Mouse (Mus musculus): ENCODE data around the gene Vps35.

Vps35 gene

DNA sequence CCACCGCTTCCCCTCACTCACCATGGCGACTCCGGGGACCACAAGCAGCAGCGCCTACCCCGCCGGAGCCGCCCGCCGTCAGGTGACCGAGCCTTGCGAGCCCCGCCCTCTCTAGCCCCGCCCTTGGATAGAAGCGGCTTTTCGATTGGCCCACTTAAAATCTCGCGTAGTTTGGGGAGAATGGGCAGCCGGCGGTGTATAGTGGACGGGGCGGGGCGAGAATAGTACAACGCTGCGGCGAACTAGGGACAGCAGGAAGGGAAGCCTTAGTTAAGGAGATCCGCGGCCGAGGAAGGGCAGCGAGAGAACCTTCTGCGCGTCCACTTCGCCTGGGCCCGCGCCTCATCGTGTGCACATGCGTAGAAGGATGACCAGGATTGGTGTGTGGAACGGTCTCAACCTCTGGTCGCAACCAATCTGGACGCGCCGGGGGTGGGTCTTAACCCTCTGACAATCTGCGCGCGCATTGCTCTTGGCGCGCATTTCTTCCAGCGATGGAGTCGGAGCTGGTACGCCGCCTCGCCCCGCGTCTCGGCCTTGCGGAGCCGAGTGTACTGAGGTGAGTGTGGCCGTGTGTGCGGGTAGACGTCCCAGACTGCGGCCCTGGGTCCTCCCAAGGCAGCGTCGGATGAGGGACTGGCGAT, at the start of gene Vps35, which contains the start of gene Orc6:
Gene Vps35, minus strand, starts transcription at position 369 of the 644 bp plus-strand sequence.
Gene Orc6, plus strand, starts transcription at position 199 of the 644 bp plus-strand sequence.
- peak; percentile 94 for DNase-seq (ENCODE audit: low spot score)

DNA sequence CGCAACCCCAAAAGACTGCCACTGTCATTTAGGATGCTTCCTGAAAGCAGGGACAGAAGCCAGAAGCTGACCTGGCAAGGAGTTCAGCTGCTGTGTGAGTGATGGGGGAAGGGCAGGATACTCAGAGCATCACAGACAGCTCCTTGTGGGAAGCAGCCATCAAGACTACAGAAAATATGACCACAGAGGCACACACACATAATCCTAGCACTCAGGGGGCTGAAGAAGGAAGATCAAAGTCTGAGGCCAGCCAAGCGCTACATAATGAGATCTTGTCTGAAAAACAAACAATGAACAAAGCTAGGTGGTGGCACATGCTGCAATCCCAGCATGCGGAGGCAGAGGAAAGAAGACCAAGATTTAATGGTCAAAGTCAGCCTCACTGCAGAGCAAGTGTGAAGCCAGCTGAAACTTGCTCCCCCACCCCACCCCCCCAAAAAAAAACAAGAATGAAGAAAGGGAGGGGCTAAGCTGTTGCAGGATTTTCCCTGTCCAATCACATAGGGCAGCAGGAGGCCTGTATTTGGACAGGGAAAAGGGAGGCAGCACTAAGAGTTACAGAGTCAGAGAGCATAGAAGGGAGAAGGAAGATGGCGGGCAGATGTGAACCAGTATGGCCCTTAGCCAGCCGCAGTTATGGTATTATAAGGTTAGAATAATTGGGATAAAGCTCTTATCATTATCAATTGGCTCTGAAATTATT, 40.4 kb upstream of the Vps35 start:
- DNase-seq (ENCODE audit: low spot score): no peak

DNA sequence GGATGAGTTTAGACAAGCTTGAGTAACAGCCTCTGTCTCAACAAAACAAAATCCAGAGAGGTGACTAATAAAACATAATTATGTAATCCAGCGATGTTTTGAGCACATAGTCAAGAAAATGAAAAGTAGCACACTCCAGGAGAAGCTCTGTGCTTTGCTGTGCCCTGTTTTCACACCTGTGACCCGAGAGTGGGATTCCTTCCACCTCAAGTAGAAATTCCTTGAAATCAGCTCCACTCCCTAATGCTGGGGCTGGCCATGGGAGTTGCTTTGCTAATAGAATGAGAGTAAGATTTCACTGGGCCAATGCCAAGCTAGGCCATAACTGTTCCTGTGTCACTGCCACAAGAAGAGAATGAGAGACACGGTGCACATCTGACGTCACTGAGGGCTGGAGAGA, 38.1 kb upstream of the Vps35 start:
- no peak for DNase-seq (ENCODE audit: low spot score)

DNA sequence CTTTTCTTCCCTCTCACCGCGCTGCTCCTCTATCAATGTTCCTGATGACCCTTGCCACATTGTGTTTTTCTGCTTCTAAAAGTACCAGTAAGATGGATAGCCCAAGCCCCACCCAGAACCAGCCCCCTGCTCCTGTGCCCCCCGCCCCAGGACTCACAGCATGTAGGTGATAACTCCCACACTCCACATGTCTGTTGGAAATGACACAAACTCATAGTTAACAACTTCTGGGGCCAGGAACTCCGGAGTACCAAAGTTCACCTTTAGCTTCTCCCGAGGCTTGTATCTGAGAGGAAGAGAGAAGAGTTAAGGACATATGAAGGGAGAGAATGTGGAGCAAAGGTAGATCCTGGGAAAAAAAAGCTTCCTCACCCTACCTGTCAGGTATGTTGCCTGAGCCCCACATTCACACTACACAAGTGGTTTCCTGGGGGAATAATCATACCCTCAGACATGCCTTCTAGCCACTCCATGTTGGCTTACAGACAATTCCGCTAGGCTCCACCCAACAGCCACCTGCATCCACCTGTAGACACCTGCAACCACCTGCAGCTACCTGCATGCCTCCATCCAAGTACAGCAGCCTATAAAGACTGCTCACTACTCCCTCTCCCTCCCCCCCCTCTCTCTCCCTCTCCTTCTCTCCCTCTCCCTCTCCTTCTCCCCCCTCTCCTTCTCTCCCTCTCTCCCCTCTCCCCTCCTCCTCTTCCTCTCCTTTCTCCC, 36.8 kb upstream of the Vps35 start:
- DNase-seq (ENCODE audit: low spot score): no peak

DNA sequence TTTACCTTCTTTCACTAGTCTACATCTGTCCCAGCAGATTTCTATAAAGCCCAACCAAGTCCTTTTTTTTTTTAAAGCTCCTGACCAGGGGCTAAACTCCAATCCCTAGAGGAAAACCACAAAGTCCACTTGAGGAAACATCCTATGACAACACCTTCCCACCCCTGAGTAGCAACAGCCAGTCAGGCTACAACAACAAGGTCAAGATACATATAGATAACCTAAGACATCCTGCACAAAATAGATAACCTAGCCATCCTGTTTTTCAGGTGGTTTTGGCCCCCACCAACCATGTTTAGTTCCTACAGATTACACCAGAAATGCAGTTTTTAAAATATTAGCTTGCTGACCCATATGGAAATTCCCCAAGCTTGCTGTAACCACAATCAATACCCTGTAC, 35.5 kb upstream of the Vps35 start:
- DNase-seq (ENCODE audit: low spot score): no peak

DNA sequence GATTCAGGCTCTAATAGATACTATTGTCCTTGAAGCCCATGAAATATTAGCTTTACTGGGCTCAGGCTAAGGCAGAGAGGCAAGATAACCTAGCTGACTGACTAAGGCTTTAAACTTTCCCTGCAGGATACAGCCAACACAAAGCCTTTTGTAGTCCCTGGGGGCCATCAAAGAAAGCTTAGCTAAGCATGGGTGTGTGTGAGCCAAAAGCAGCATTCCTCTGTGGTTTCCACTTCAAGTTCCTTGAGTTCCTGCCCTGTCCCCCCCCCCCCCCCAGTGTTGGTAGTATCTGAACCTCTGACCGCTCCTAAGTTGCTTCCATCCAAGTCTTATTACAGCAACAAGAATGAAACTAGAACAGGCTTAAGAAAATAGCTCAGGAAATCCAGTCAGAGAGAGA, 29.9 kb upstream of the Vps35 start:
- DNase-seq (ENCODE audit: low spot score): no peak

DNA sequence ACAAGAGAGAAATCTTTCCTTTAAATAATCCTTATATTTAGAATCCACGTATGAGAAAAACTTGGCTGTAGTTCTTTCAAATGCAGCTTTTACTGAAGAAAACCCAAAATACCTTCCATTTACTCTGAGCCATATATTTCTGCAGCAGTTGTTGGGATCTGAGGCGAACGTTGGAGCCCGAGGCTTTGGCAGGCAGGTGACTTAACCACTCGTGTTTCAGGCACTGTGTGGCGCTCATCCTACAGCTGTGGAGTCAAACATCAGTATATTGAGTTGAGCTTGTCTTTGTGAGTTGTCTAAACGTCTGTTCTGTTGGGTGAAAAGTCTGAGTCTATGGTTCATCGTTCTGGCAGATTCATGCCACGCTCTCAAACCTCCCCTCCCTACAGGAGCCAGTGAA, 27.4 kb upstream of the Vps35 start:
- DNase-seq (ENCODE audit: low spot score): no peak

DNA sequence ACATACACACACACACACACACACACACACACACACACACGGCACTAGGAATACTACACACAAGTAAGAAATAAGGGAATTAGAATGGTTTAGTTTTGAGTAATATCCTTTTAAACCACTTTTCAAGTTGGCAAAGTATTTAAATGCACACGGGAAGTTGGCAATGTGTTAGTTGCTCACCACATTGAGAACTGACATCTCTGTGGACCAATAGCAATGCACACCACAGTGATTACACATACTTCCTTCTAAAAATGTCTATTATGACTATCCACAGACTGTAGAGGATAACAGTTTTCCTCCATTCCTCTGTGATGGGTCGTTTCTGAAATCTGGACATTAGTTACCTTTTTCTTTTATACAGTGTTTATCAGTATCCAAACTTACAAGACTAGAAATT, 23.5 kb upstream of the Vps35 start:
- no peak for DNase-seq (ENCODE audit: low spot score)

DNA sequence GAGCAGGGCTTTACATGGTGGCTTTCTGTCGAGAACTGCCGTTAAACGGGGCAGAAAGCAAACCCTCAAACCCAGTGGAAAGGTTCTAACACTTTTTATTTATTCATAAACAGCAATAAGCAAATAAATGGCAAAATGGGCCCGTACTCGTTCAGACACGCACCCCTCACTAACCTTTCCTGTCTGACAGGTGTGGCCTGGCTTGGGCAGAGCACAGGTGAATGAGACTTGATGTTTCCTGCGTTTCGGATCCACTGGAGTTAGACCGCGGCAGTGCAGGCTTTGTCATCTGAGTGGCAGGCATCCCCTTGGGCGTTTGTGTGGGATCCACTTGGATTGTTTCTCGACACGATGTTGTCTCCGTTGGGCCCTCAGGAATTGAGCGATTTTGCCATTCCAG, 22.4 kb upstream of the Vps35 start:
- no peak for DNase-seq (ENCODE audit: low spot score)

DNA sequence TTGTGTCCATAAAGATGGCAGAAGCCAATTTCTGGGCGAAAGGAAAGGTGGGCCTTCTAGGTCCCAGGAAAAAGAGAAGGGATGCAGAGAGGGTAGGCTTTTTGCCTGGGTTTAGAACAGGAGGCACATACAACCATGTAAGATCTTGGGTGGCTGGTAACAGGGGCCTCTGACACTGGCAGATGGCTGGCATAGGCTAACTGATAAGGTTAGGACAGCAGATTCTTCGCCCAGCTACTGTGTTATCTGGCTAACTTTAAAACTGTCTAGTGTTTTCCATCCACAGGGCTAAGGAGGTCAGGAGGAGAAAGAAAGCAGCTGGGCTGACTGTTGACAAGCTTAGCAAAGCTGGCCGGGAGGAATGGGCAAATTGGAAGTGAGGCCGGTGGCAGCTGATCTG, 18.9 kb upstream of the Vps35 start:
- DNase-seq (ENCODE audit: low spot score): no peak

DNA sequence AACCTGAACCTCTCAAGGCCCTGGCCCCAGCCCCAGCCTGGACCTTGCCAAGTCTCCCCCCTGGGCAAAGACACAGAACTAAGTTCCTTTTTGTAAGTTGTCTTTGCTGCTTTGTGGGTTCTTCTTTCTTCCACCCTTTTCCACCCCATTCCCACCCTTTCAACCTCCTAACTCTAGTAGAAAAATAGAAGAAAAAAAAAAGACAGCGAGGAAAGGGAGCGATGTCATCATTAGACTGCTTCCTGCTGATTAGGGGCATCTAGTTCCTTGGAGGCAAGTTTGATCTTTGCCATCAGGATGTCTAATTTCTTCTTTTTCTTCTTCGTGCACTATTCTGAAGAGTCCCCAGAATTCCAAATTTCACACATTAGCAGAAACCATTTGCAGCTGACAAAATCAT, 13.4 kb upstream of the Vps35 start:
- DNase-seq (ENCODE audit: low spot score): no peak

DNA sequence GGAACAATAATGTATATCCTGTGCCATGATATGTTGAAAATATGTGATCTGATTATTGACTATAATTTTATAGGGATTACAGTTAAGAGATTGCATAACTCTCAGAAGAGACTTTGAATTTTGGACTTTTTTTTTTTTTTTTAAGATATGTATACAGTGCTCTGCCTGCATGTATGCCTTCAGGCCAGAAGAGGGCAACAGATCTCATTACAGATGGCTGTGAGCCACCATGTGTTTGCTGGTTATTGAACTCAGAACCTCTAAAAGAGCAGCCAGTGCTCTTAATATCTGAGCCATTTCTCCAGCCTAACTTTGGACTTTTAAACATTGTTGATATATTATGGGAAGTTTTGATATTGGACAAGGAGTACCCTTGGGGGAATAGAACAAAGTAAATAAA, 12.1 kb upstream of the Vps35 start:
- DNase-seq (ENCODE audit: low spot score): no peak

DNA sequence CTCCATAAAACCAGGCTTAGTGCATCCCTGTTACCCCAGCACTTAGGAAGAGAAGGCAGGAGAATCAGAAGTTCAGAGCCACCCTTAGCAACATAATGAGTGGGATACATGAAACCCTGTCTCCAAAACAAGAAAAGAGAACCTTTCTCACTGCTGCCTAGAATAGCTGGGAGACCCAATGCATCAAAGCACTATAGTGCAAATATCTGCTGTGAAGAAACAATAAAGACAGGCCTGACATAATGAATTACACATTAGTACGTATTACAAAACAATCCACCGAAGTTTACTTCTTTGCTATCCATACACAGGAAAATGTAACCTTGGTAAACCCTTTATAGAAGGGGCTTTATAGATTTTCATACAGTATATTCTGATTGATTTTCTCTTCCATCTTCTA, 9.0 kb upstream of the Vps35 start:
- DNase-seq (ENCODE audit: low spot score): no peak

DNA sequence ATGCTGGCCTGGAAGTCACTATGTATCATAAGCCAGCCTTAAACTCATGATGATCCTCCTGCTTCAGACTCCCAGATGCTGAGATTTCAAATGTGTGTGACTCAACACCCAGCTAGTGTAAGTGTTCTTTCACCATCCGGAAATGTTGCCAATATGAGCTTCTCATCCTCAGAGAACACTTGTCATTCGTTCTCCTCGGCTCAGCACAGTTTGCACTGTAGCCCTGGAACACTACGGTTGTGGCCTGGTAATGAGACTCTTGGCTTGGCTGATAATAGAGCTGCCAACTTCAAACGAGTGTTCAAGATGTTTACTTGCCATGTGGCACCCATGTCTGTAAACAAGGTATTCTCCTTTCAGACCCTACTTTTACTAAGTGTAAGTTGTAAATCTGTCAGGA, 3.9 kb upstream of the Vps35 start:
- DNase-seq (ENCODE audit: low spot score): no peak

DNA sequence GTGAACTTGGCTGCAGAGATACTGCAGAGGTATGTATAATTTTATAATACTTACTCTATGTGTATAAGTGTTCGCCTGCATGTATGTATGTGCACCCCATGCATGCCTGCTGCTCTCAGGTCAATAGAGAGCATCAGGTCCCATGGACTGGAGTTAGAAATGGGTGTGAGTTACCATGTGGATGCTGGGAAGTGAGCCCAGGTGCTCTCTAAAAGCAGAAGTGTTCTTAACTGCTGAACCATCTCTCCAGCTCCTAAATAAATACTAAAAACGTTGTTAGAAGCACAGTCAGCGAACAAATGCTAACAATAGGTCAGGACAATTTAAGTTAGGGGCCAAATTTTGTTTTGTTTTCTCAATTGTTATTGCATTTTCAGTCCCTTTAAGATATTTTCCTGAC, 3.3 kb upstream of the Vps35 start:
- no peak for DNase-seq (ENCODE audit: low spot score)

DNA sequence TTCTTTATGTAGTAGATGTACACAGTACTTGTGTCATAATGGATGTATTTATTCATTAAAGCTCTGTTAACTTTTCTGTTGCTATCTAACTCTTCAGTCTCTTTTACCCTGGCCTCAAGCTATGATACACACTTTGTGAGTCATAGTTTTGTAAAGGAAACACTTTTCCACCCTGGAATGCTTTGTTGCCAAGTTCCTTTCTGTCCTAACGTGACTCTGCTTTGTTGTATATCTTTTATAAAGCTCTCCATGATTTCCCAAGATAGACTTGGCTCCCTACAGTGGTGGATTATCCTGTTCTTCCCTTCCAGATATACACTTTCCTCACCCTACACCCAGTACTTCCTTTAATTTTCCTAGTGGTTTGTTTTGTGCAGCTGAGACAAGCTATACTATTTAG, 2.3 kb upstream of the Vps35 start:
- DNase-seq (ENCODE audit: low spot score): no peak

DNA sequence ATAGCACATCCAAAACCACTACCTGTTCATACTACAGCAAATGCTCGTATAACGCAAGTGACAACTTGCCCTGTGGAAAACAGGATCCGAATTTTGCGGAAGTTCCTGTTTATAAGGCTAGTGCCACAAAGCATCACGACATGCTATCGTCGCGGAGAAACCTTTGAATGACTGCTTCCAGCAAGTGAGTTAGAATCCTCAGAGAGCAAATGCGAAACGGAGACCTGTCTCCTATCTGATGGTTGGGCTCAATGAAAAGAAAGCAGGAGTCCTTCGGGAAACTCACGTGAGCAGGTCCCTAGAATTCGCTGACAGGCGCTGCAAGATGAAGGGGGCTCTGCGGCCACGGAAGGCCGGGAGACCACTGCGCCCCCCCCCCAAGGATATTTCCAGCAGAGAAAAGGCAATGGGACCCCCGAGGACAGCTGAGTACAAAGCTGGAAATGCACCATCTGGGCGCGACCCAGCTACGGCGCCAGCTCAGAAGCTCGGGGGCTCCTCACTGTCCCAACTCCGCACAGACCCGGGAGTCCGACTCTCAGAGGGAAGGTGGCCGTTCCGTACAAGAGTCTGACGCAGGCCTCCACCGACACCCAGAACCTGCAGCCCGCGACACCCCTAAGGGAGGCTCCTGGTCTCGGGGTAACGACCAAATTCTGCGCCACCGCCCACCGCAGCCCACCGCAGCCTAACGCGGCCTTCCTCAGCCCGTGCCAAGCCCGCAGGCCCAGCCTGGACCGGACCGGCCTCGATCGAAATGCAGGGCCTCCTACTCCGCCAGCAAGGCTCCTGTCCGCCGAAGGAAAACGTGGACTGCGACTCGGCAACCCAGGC, 785 bp downstream of the Vps35 start:
- DNase-seq (ENCODE audit: low spot score): peak; percentile 14

DNA sequence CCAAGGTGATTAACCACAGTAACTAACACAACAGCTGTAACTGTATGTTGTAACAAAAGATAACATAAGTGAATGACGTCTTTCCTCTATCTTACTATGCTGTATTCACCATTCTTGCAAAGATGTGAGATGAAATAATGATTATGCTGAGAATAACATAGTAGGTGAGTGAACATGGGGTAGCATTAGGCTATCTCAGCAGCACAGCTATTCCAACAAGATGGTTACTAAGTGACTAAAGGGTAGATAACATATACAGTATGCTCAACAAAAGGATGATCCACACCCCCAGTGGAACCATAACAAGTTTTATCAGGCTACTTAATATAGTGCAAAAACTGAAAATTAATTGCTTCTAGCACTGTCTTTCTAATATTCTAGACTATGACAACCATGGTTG, 12.8 kb downstream of the Vps35 start:
- no peak for DNase-seq (ENCODE audit: low spot score)

DNA sequence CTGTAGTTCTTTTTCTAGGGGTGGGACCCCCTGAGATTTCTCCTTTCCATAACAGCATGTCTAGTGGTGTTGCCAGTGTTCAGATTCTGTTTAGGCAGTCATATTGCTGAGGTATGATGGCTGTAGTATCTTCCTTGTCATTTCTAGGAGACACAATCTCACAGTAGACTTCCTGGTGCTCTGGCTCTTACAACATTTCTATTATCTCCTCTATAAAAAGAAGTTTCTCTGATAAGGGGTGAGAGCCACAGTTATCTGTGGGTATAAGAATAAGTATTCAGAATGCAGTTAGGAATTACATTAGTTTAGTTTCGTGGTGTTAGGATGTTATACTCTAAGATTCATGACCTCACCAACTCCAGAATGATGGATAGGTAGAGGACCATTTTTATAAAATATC, 72.3 kb downstream of the Vps35 start:
- DNase-seq (ENCODE audit: low spot score): no peak

DNA sequence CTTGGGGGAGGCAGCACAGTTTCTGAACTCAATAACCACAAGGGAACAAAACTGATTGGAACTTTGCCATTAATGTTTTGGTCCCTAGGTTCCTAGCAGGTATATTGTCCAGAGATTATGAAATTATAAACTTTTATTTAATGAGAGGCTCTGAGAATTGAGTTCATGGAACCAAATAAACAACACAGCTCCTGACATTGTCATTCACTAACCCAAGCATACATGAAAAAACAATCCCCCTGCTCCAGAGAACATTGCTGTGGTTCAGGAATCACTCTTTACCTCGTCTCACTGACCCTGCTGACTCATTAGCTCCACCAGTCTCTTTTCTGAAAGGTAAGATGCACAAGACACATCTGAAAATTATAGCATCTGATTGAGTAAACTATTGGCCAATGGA, 73.9 kb downstream of the Vps35 start, which contains the start of gene Olfr371:
Gene Olfr371, plus strand, starts transcription at position 301 of the 400 bp plus-strand sequence.
- DNase-seq (ENCODE audit: low spot score): no peak

DNA sequence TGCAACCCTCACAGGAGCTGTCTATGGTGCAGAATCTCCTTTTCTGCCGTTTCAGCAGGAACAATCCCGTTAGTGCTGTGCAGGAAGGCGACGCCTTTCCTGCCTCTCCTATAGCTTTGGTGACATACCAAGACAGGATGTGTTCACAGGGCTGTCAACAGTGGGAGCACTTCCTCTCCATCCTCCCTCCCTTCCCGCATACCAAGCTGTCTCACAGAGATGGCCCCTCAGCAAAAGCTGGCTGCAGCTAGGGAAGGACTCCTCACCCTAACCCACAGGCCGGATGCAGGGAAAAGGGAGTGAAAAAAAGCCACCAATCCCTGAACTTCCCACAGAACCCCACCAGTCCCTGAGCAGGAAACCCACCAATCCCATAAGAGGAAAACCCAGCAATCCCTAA, 78.6 kb downstream of the Vps35 start:
- no peak for DNase-seq (ENCODE audit: low spot score)

DNA sequence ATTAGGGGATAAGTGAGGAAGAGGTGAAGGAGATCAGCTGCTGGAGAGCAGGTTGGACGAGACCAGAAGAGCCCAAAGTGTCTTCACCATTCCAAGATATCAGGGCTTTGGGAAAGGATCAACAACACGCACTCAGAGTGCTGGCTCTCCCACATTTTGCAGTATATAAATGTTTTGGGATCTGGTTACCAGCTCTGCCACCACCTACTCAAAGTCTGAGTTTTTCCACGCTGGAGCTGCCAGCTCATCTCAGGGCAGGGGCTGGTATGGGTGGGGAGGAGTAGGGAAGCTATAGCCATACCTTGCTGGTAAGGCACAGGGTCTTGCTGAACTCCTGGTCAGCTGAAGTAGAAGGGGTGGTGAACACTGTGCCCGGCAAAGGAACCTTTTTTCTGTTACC, 79.4 kb downstream of the Vps35 start:
- no peak for DNase-seq (ENCODE audit: low spot score)
